Mouse (Mus musculus): Measurements from ENCODE around the gene Olfr1226.
"Not testable (repeated sequence)": the region's sequence is repeated elsewhere in the genome, so short reads cannot be mapped to it uniquely, and the experiment has no call there.

The Olfr1226 gene

DNA sequence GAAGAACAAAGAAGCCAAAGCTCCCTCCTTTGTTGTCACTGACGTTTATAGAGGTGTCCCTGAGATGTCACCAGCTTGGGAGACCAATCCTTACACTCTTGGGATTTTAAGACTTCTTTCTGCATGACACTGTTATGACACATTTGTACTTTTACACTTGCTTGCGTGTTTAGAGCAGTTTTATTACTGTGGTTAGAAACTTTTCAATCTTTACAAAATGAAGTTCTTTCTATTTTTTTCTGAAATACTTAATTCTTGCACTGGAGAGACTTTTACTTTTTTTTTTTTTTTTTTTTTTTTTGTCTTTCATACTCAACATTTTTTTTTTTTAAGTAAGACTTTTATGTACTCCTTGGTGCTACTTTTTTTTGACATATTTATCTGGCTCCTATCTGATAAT lies at the start of gene Olfr1226:
Gene Olfr1226 (minus strand): TSS at position 101 of the 400 bp plus-strand sequence.
- DNase-seq, result no peak

DNA sequence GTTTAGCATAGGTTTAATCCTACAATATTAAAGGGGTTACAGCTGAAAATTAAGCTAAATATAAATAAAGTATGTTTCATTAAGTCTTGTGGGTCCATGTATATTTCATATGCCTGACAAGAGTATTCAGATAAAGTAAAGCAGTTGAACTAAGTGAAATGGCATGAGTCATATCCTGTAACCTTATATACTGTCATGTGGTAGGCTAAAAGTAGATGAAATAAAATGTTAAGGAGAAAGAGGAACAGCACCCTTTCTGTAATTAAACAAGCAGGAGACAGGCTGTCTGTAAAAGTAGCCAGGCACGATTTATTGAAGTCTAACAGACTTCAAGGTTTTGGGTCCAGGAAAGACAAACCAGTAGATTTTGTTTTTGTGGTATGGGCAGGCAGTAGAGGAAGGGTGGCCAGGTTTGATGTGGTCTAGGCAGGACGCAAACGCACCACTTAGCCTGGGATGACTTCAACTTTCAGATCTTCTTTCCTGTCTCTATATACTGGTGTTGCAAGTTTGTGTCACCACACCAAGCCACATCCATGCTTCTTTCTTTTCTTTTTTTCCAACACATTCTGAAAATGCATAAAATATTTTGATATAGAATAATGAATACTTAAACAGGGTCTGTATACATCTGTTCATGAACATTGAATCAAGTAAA lies 3.4 kb downstream of the Olfr1226 start:
- no peak for DNase-seq

DNA sequence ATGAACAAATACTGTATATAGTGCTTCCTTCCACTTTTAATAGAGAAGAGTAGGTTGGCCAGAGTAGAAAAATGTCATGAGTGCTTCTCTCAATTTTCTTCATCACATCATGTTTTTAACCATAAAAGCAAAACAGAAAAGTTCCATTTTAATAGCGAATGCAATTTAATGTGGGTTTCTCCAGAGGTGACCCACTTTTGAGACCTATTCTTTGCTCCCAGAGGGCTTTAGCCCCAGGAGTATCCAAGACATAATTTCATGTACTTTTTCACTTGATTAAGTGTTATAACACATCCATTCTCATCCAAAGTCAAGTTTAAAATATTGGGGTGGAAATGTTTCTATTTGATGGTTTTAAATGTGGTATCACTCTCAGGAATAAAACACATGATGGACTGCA lies 25.3 kb downstream of the Olfr1226 start, which contains the start of gene Olfr1225:
Gene Olfr1225 (minus strand): TSS at position 101 of the 400 bp plus-strand sequence.
- DNase-seq, result no peak

DNA sequence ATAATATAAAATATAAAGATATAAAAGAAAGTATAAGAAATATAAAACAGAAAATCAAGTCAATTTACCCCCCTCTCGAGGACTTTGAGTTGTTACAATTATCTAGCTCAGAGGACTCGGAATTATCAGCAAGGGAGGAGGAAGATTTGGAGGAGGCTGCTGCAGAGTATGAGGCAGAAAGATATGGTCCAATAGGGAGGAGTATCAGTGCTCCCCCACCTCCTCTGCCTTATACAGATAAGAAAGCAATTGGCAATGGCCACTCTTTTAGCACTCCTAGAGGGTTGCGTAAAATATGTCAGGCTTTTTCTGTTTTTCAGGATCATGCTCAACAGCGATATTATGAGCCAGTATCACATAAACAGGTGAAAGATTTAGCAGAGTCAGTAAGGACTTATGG lies 35.1 kb downstream of the Olfr1226 start:
- DNase-seq, result not testable (repeated sequence)

DNA sequence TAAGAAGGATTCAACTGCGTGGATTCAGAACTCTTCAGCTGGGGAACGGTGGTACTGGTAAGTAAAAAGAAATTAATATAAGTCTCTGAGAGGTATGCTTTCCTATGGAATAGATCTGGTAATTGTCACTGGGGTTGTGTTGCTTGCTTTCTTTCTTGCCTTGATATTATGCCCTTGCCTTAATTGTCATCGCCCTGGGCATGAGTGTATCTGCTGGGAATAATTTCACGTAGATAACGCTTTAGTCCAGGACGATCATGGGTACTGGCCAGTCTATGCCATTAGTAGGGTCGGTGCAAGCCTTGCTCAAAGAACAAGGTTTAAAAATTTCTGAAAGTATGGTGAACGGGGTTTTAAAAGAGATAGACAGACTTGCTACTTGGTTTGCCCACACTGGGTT lies 35.9 kb downstream of the Olfr1226 start, which contains the start of gene Olfr1224-ps1:
Gene Olfr1224-ps1 (minus strand): TSS at position 101 of the 400 bp plus-strand sequence.
- not testable (repeated sequence) for DNase-seq

DNA sequence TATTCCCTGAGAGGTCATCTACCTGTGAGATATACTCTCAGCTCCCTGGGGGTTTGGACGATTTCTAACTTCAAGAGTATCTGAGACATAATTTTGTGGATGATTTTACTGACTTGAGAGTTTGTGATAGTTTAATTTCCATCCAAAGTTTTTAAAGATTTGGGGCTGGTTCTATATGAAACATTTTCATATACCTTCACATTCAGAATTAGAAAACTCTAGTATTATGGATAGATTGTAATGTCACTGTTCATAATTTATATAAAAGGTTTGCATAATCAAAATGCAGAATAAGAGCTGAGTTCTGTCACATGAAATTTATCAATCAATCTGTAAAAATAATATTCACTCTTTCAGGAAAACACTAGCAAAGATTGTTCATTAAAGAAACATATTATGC lies 48.4 kb downstream of the Olfr1226 start, which contains the start of gene Olfr1223:
Gene Olfr1223 (minus strand): TSS at position 101 of the 400 bp plus-strand sequence.
- no peak for DNase-seq
